Mouse (Mus musculus): ENCODE results near the gene Reln.

GRCm38 (mm10) chr5:22300788-22301187 lies 43.7 kb downstream of the Reln start:
- TF ChIP-seq CTCF (conservative IDR thresholded peaks at IDR 0.05; ENCODE audit: low read length): no peak
- TF ChIP-seq POU5F1 (IDR thresholded peaks at IDR 0.05; ENCODE audit: borderline replicate concordance, low read length): no peak
